Mouse (Mus musculus): ENCODE measurements around the gene Nrg3. TPM values are rescaled to one million over a fixed set of nuclear protein-coding genes. Genes with fewer than 3 reads are reported as not detected.

Gene Nrg3
- polyA plus RNA-seq, 1 experiment = not detected

- no peak overlapping the region for H3K4me2 ChIP-seq (ENCODE audit: low read depth)
- H3ac ChIP-seq (ENCODE audit: control insufficient read depth, insufficient read length) = no peak overlapping the region
- H3K27me3 ChIP-seq (ENCODE audit: control insufficient read depth, insufficient read depth, insufficient read length) = no peaks in the 10 kb centered on the region
- no peaks in the 10 kb centered on the region for H3K36me3 ChIP-seq (ENCODE audit: control insufficient read depth, insufficient read depth)
- TF ChIP-seq SRF (IDR thresholded peaks at IDR 0.05; ENCODE audit: control insufficient read depth, insufficient read length, low read depth) = no peak
- TF ChIP-seq E2F4 (IDR thresholded peaks at IDR 0.05; ENCODE audit: insufficient read depth) = no peak
- TF ChIP-seq TCF12 (IDR thresholded peaks at IDR 0.05; ENCODE audit: insufficient read depth, poor library complexity, severe bottlenecking) = no peak
- TF ChIP-seq USF1 (IDR thresholded peaks at IDR 0.05; ENCODE audit: low read depth) = no peak
- no peak for TF ChIP-seq CEBPB (IDR thresholded peaks at IDR 0.05; ENCODE audit: insufficient read depth, poor library complexity, severe bottlenecking)
- TF ChIP-seq TCF3 (IDR thresholded peaks at IDR 0.05; ENCODE audit: insufficient read length, low read depth) = no peak
- no peak overlapping the region for H3K4me3 ChIP-seq
- no peaks in the 10 kb centered on the region for H3K79me2 ChIP-seq (ENCODE audit: control insufficient read depth, insufficient read depth)
Measured at GRCm38 (mm10) chr14:39051542-39051941, 421.3 kb downstream of the Nrg3 start.

DNA sequence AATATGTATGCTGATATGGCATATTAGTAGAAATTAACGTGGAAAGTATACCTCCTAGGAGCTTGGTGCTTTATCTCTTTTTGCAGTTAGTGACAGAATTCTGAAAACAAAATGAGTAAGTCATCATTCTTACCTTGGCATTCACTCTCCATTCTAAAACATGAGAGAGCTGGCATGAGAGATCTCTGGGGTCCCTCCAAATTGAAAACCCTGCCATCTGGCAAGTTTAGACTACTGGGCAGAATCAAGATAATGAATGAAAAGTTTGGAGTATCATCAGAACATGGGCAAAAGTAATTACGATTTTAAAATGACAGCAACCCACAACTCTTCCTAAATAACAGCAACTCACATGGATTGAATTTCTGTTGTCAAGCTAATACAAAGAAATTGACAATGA lies 423.9 kb downstream of the Nrg3 start:
- Histone ChIP-seq H3K4me2 (ENCODE audit: low read depth) (no peak overlapping the region), H3ac (ENCODE audit: control insufficient read depth, insufficient read length) (no peak overlapping the region), H3K36me3 (ENCODE audit: control insufficient read depth, insufficient read depth) (no peaks in the 10 kb centered on the region), H3K27me3 (ENCODE audit: control insufficient read depth, insufficient read depth, insufficient read length) (no peaks in the 10 kb centered on the region), H3K79me2 (ENCODE audit: control insufficient read depth, insufficient read depth) (no peaks in the 10 kb centered on the region), H3K4me3 (no peak overlapping the region)
- TF ChIP-seq POLR2AphosphoS2 (IDR thresholded peaks at IDR 0.05; ENCODE audit: insufficient read length, low read depth) (no peak), CEBPB (IDR thresholded peaks at IDR 0.05; ENCODE audit: insufficient read depth, poor library complexity, severe bottlenecking) (no peak), POLR2A (IDR thresholded peaks at IDR 0.05; ENCODE audit: insufficient read length, low read depth) (no peak), E2F4 (IDR thresholded peaks at IDR 0.05; ENCODE audit: insufficient read depth) (no peak), MYOD1 (IDR thresholded peaks at IDR 0.05; ENCODE audit: control insufficient read depth in 1 of 3, insufficient read length in 2 of 3, low read depth in 2 of 3) (no peak), SRF (IDR thresholded peaks at IDR 0.05; ENCODE audit: control insufficient read depth, insufficient read length, low read depth) (no peak), MAX (IDR thresholded peaks at IDR 0.05; ENCODE audit: low read depth) (no peak), USF1 (IDR thresholded peaks at IDR 0.05; ENCODE audit: low read depth) (no peak)

DNA sequence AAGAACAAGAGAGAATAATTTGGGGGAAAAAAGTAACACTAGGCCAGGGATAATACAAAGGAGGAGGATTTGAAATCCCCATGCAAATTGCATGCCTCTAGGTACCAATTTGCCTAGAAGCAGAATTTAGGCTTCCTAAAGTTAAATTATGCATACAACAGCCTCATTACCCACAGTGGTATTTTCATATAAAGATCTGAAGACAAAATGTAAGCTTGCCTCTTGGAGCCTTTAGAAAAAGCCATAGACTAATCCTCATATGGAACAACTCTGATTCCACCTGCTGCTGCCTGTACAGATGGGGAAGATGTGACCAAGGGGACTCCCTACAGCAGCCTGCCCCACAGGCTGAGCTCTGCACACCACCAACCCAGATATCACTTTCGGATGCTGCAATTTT lies 428.6 kb downstream of the Nrg3 start:
- H3K4me2 ChIP-seq (ENCODE audit: low read depth) = no peak overlapping the region
- H3K79me2 ChIP-seq (ENCODE audit: control insufficient read depth, insufficient read depth) = no peaks in the 10 kb centered on the region
- no peaks in the 10 kb centered on the region for H3K36me3 ChIP-seq (ENCODE audit: control insufficient read depth, insufficient read depth)
- no peak overlapping the region for H3K4me3 ChIP-seq
- H3ac ChIP-seq (ENCODE audit: control insufficient read depth, insufficient read length) = no peak overlapping the region
- TF ChIP-seq REST (IDR thresholded peaks at IDR 0.05; ENCODE audit: insufficient read depth, insufficient read length) (no peak), POLR2AphosphoS2 (IDR thresholded peaks at IDR 0.05; ENCODE audit: insufficient read length, low read depth) (no peak), USF1 (IDR thresholded peaks at IDR 0.05; ENCODE audit: low read depth) (no peak), TCF3 (IDR thresholded peaks at IDR 0.05; ENCODE audit: insufficient read length, low read depth) (no peak), SRF (IDR thresholded peaks at IDR 0.05; ENCODE audit: control insufficient read depth, insufficient read length, low read depth) (no peak), MYOD1 (IDR thresholded peaks at IDR 0.05; ENCODE audit: control insufficient read depth in 1 of 3, insufficient read length in 2 of 3, low read depth in 2 of 3) (no peak), E2F4 (IDR thresholded peaks at IDR 0.05; ENCODE audit: insufficient read depth) (no peak), CEBPB (IDR thresholded peaks at IDR 0.05; ENCODE audit: insufficient read depth, poor library complexity, severe bottlenecking) (no peak)
- H3K27me3 ChIP-seq (ENCODE audit: control insufficient read depth, insufficient read depth, insufficient read length) = no peaks in the 10 kb centered on the region

DNA sequence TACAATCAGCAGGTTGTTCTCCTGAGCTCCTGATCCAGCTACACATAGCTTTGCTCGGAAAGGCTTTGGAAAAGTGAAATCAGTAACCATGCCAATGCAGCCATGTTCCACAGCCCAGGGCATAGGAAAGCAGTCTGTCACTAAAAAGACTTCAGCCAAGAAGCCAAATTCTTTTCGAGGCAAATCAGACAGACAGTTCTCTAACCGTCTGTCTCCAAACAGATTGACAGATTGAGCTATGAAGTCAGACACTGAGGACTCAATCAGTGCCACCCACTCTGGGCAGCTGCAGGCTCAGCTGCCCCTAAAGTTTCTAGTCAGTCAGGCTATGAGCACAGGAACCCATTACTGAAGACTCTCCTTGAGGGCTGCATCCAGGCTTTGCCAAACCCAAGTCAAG lies 429.1 kb downstream of the Nrg3 start:
- TF ChIP-seq MAX (IDR thresholded peaks at IDR 0.05; ENCODE audit: low read depth) (no peak), USF1 (IDR thresholded peaks at IDR 0.05; ENCODE audit: low read depth) (no peak)
- Histone ChIP-seq H3K4me3 (no peak overlapping the region), H3K4me2 (ENCODE audit: low read depth) (no peak overlapping the region), H3ac (ENCODE audit: control insufficient read depth, insufficient read length) (no peak overlapping the region), H3K36me3 (ENCODE audit: control insufficient read depth, insufficient read depth) (no peaks in the 10 kb centered on the region), H3K79me2 (ENCODE audit: control insufficient read depth, insufficient read depth) (no peaks in the 10 kb centered on the region), H3K27me3 (ENCODE audit: control insufficient read depth, insufficient read depth, insufficient read length) (no peaks in the 10 kb centered on the region)

GRCm38 (mm10) chr14:39043384-39043783 lies 429.5 kb downstream of the Nrg3 start:
- Histone ChIP-seq H3K4me3 (no peak overlapping the region), H3ac (ENCODE audit: control insufficient read depth, insufficient read length) (no peak overlapping the region), H3K27me3 (ENCODE audit: control insufficient read depth, insufficient read depth, insufficient read length) (no peaks in the 10 kb centered on the region), H3K4me2 (ENCODE audit: low read depth) (no peak overlapping the region), H3K79me2 (ENCODE audit: control insufficient read depth, insufficient read depth) (no peaks in the 10 kb centered on the region), H3K36me3 (ENCODE audit: control insufficient read depth, insufficient read depth) (no peaks in the 10 kb centered on the region)
- TF ChIP-seq TCF3 (IDR thresholded peaks at IDR 0.05; ENCODE audit: insufficient read length, low read depth) (no peak), E2F4 (IDR thresholded peaks at IDR 0.05; ENCODE audit: insufficient read depth) (no peak), TCF12 (IDR thresholded peaks at IDR 0.05; ENCODE audit: insufficient read depth, poor library complexity, severe bottlenecking) (no peak), REST (IDR thresholded peaks at IDR 0.05; ENCODE audit: insufficient read depth, insufficient read length) (no peak), USF1 (IDR thresholded peaks at IDR 0.05; ENCODE audit: low read depth) (no peak), MYOG (IDR thresholded peaks at IDR 0.05; ENCODE audit: control insufficient read depth in 1 of 3, insufficient read depth in 1 of 3, insufficient read length in 2 of 3, low read depth in 2 of 3) (no peak), POLR2AphosphoS2 (IDR thresholded peaks at IDR 0.05; ENCODE audit: insufficient read length, low read depth) (no peak), SRF (IDR thresholded peaks at IDR 0.05; ENCODE audit: control insufficient read depth, insufficient read length, low read depth) (no peak), CEBPB (IDR thresholded peaks at IDR 0.05; ENCODE audit: insufficient read depth, poor library complexity, severe bottlenecking) (no peak), MAX (IDR thresholded peaks at IDR 0.05; ENCODE audit: low read depth) (no peak), MYOD1 (IDR thresholded peaks at IDR 0.05; ENCODE audit: control insufficient read depth in 1 of 3, insufficient read length in 2 of 3, low read depth in 2 of 3) (no peak), POLR2A (IDR thresholded peaks at IDR 0.05; ENCODE audit: insufficient read length, low read depth) (no peak)

All from myocyte (in vitro differentiated cells).